Mouse (Mus musculus) mouse embryonic stem cell (cell line): ENCODE data around the gene Zcchc10.
"Not testable (repeated sequence)": the region's sequence is repeated elsewhere in the genome, so short reads cannot be mapped to it uniquely, and the experiment has no call there.

Source experiments
- in situ Hi-C, 2 experiments: fragments of 300-500 bp; cut with MboI; formaldehyde crosslinking; loops; 1 replicate in 1 of 2; 3 replicates in 1 of 2; pipeline ENCODE4 v1.14.3; 2019 to 2020; ENCODE audit warnings: low sequenced_read_pairs in 2 of 2, low pct_unique_long_range_greater_than_20kb in 1 of 2, mixed read lengths in 1 of 2; ENCODE audit not compliant: unreplicated experiment in 1 of 2

The Zcchc10 gene

DNA sequence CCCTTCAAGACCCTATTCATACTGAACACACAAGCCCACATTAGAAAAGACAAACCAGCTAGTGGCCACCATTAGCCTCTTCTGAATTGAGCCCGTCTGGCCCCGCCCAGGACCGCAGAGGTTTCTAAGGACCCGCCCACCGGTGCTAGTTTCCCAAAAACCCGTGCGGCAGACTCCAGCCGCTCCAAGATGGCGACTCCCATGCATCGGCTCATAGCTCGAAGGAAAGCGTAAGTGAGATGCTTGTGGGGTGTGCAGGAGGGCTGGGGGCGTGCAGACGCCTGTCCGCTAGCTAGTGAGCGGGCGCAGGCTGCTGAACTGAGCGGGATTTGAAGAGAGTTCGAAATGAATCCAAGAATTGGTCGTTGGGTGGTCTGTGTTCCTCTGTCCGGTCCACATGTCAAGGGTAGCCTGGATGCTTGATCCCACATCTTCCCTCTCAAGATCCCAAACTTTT is at the start of gene Zcchc10:
Zcchc10 (plus strand) TSS at position 168 of the 457 bp plus-strand sequence.
- in situ Hi-C loops = no loop called here

DNA sequence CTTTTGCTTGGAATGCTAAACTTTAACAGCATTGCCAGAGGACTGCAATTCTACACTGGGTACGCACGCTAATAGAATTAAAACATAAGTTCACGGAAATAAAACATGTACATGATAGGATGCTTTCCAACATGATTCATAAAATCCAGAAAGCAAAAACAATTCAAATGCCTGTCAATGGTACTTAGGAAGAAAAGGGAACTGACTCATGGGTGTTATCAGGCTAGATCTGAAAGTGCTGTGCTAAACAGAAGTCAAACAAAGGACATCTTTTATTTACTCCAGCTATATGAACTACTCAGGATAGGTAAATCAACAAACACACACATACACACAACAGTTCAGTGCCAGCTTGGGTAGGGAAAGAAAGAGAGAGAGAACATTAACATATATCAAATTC is 49.1 kb upstream of the Zcchc10 start:
- in situ Hi-C loops = no loop called here

DNA sequence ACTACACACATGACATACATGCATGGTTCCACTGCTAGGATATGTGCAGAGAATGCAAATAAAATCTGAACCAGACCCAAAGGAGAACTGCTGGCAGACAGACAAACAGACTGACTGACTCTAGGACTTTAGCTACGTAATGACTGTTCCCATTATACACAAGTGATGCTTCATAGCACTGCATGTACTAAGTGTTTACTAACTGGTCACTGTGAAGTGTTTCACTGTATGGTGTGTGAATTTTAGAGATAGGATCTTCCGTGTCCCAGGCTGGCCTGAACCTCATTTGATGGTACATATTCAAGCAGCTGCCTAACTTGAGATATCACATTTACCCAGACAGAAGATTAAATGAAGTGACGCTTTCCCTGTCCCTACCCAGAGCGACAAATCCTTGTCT is 46.1 kb upstream of the Zcchc10 start:
- in situ Hi-C loops = no loop called here

DNA sequence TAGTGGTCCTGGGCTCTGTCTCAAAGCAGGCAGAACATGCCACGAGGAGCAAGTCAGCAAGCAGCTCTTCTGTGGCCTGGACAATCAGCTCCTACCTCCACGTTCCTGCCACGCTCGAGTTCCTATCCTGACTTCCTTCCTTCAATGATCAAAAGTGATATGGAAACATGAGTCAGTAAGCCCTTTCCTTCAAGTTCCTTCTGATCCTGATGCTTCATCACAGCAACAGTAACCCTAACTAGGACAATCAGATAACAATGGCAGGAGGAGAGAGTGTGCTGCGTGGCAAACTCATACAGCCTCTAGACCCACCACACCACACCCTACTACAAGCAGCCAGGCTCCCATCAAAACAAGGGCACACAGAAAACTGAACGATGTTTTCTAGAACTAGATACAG is 38.6 kb upstream of the Zcchc10 start:
- in situ Hi-C loops = no loop called here

DNA sequence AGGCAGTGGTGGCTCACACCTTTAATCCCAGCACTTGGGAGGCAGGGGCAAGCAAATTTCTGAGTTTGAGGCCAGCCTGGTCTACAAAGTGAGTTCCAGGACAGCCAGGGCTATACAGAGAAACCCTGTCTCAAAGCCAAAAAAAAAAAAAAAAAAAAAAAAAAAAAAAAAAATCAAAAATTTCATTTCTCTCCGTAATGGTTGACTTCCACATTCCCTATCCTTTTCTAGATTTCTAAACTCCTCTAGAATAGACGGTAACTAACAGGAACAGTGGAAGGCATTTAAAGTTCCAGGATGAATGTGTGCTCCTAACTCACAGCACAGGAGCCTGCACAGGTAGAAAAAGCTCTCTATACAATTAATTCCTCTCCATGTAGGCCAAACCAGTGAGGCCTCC is 34.3 kb upstream of the Zcchc10 start:
- in situ Hi-C loops = not testable (repeated sequence)

DNA sequence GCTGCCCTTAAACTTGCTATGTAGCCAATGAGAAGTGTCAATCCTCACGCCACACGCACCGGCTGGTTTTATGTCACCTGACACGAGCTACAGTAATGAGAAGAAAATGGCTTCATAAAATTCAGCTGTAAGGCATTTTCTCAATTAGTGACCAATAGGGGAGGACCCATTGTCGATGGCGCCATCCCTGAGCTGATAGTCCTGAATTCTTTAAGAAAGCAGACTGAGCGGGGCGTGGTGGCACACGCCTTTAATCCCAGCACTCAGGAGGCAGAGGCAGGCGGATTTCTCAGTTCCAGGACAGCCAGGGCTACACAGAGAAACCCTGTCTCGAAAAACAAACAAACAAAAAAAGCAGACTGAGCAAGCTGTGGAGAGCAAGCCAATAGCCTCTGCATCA is 33.6 kb upstream of the Zcchc10 start:
- in situ Hi-C loops = no loop called here

DNA sequence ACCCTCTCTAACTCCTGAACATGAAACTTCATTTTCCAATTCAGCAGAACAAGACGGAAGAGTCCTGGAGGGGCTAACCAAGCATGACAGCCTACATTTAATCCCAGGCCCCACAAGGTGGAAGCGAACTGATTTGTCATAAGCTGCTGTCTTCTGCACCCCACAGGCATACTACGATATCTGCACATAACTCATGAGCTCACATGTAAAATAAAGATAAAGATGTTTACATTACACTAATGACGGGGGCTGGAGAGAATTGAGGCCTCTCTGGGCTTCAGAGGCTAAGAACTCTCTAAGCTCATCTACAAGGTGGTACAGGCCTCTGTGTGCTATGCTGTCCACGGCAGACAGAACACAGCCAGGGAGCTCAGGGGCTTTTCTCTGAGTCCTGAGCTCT is 30.0 kb upstream of the Zcchc10 start:
- in situ Hi-C loops = no loop called here

DNA sequence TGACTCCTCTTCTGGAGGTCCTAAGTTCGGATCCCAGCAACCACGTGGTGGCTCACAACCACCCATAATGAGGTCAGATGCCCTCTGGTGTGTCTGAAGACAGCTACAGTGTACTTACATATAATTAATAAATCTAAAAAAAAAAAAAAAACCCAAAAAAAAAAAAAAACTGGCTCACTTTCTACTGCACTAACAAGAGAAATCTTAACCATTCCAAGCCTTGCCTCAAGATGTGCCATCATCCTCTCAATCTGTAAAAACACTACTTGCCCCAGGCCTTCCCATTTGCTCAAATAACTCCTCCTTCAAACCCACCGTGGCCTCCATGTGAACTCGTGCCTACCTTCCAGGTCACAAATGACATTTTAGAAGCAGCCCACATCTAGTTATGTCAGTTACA is 27.6 kb upstream of the Zcchc10 start:
- in situ Hi-C loops = no loop called here

DNA sequence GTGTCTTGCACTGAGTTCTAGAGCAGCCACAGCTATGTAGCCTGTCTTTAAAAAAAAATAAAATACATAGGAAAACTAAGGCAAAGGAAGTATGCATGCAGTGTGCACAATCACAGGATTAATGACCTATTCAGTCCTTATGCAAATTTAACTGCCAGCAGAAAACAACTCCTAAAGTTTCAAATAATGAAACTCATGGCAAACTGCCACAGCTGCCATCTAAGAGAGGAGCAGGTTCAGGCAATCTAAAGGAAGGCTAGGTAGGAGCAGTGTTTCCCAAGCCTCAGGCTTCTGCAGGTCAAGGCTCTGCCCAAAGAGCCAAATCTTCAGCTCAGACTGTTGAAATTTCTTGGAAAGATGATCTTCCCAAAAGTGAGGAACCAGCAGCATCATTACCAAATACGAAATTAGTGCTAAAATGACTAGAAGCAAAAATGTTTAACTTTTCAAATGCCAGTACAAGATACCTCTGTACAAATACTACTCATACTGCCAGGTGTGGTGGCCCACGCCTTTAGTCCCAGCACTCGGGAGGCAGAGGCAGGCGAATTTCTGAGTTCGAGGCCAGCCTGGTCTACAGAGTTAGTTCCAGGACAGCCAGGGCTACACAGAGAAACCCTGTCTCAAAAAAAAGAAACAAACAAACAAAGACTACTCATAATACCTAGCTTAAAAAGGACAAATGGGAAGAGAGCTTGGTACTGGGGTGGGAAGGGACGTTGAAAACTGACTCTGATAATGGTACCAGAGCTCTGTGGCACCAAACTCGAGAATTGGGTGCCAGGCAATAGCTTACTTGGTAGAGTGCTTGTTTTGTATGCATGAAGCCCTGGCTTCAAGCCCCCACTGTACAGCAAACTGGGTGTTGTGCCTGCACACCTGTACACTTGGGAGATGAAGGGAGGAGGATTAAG is 26.3 kb upstream of the Zcchc10 start:
- in situ Hi-C loops = no loop called here

DNA sequence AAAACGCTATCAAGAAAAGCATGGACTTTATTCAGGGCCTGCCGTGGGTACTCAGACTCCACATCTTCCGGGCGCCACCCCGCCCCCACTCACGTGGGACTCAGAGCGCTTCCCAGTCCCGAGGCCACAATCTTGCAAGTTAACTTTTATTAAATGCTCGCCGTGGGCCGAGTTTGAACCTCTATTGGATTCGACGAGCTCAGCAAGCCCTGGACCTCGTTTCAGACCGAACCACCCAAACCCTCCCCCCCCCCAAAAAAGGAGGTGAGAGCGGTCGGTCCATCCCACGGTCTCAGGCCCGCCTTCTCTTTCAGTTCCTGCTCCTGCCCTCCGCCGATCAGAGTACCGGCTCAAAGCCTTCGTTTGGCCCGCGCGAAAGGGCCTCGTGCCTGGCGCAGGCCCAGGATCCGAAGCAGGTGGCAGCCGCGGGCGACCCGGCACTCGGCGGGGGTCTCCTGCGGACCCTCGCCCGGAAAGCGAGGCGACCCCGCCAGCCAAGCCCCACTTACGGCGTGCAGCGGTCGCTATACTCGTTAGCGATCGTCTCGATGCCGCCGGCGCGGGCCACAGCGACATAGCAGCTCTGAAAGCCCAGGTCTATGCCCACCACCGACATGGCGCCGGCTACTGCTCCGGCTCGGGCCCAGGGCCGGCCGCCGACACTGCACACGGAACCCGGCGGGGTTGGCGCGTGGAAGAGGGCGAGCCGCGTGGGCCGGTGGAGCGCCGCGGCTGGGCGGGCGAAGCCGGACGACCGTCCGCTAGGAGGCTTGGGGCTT is 24.7 kb upstream of the Zcchc10 start:
- in situ Hi-C loops = no loop called here

DNA sequence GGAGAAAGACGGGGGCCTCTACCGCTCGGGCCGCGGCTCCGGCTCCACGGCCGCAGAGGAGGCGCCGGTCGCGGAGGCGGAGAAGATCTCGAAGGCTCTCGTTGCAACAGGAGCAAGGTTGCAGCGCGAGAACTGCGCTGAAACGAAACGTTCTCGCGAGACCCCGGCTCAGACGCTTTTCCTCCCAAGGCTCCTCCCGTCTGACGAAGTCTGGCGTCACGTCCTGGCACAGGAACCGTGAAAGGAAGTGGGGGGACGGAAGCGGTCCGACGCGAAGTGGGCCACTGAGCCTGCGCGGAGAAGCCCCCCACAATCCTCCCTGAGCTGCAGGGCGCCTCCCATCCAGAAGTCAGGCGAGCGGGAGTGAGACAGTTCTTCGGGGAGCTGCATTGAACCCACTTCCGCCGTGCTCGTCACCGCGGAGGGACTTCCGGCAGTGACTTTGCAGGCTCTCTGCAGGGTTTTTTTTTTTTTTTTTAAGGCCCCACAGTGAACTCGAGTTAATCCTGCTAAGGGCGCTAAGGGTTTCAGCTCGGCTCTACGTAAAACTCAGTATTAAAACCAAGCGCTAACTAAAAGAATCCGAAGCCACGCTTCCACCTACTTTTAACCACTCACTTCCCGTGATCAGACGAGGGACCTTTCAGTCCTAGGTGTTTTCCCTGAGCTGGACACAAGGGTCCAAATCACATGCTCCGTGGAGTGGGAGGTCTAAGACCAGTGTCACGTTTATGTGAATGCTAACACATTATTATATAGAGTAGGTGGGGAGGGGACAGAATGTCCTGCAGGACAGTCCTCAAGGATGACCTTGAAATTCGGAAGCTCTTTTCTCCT is 23.9 kb upstream of the Zcchc10 start, which contains the start of gene Hspa4:
Hspa4 (minus strand) TSS at position 128 of the 837 bp plus-strand sequence.
- in situ Hi-C loops = no loop called here

DNA sequence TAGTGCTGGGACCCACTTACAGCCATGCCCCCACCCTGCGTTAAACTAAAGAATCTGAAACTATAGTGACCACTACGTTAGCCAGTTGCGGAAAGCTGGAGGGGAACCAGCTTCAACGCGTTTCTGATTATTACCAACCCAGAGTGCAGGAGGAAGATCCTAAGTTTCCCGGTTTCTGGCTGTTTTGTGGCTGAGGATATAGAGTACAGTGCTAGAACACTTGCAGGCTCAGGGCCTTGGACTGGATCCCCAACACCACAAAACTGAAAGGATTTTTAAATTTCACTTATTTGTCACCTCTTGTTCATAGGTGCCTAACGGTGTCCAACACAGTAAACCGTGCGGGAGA is 23.3 kb upstream of the Zcchc10 start:
- in situ Hi-C loops = no loop called here

DNA sequence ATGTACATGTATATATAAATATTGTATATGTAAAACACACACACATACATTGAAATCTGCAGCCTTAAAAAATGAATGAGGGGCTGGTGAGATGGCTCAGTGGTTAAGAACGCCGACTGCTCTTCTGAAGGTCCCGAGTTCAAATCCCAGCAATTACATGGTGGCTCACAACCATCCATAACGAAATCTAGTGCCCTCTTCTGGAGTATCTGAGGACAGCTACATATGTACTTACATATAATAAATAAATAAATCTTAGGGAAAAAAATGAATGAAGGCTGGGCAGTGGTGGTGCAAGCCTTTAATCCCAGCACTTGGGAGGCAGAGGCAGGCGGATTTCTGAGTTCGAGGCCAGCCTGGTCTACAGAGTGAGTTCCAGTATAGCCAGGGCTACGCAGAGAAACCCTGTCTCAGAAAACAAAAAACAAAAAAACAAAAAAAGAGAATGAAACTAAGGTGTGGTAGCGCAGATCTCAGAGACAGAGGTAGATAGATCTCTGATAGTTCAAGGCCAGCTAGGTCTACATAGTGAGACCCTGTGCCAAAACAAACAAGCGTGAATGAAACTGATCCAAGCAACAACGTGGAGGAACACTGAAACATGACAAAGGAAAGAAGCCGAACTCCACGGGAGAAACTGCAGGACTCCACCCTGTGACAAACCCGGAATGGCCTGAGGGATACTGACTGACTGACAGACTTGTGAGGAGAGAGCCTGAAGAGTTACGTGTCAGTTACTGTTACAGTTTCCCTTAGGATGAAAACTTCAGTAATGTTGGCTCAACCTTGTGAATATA is 20.2 kb upstream of the Zcchc10 start:
- in situ Hi-C loops = no loop called here

DNA sequence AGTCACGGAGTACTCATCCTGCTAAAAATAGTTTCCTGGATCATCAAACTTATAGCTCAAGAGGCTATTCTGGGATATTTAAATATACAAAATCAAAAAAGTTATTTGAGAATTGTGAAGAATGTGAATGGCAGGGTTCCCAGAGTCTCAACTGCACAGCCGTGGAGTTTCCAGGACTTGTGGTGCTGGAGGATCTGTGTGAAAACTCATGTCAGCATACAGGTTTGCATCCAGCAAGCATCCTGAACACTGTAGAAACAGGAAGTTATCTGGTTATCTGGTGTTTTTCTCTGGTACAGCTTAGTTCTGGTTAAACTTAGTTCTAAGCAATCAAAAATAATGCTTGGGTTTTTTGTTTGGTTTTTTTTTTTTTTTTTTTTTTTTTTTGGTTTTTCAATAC is 17.5 kb upstream of the Zcchc10 start:
- in situ Hi-C loops = no loop called here

DNA sequence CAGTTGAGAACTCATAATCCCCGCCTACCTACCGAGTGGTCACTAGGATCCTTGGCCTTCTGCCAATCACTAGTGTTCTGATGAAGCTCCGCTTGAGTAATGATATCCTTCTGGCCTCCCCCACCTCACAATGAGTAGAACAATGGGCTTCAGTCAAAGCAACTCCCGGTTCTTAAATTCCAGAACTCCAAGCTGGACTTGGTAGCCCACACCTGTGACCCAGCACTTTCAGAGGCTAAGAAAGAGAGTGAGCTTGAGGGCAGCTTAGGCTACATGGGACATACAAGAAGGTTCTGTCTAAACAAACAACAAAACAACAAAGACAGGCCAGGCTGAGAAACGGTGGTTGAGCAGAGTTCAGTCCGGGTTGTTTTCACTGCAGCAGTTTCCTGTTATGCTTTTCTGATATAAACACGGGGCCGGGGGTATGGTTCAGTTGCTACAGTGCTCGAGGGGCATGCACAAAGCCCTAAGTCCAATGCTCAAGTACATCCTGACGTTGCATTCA is 16.9 kb upstream of the Zcchc10 start:
- in situ Hi-C loops = no loop called here

DNA sequence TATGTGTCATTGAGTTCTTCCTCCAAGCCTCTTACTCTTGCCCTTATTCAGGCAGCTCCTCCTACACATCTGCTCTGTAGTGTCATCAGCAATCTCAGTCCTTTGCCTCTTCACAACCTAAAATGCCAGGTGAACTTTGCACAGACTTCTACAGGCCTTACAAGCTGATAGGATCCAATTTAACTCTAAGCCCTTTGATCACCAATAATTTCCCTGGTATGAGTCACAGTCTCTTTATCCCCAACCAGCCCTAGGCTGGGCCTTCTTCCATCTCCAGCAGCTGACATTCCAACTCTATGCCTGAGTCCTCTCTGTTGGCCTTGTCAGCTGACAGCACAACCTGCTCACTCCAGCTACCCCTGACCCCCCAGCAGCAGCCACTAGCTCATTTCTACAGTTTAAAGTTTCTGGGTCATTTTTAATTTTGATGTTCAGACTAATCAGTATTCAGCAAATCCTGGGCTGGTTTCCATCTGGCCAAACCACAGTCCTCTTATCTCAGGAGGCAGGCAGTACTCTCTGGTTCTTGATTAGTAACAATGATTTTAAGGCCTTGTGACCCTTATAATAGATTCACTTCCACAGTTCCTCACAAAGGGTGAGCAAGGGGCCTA is 16.1 kb upstream of the Zcchc10 start:
- in situ Hi-C loops = no loop called here

DNA sequence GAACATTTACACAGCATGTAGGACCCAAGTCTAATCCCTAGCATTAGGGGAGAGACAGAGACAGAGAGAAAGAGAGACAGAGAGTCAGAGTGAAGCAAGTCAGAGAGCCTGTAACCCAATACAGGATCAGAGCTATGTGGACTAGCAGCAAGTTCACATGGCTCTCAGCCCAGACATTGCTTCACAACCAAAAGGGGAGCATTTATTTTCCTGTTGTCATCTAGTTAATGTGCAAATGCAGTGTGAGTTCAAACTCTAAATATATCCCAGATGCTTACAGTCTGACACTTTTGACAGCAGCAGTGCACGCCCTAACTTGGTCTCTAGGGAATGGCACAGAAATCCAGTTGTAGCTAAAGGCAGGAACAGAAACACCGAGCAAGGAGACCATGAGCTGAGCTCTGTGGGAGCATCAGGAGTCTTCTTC is 15.6 kb upstream of the Zcchc10 start:
- in situ Hi-C loops = no loop called here
